Mouse (Mus musculus) lung, embryonic 16.5 days (tissue): ENCODE measurements around the gene Lmo7. TPM values are rescaled to one million over a fixed set of nuclear protein-coding genes. Genes with fewer than 3 reads are reported as not detected.

Experiments used
- ATAC-seq: fragments of 200-750 bp; cut with Nextera tagmentation; 2 replicates; pipeline ENCODE4 v1.8.0; 2017; ENCODE audit warnings: low read depth, mild to moderate bottlenecking, moderate library complexity
- H3K27ac ChIP-seq: fragments of 300-500 bp; sonication (generic); 2 replicates; pipeline ENCODE4 v1.5.1; 2014; ENCODE audit warnings: mild to moderate bottlenecking, control low read depth, low read length
- H3K27me3 ChIP-seq: fragments of 300-500 bp; sonication (generic); 2 replicates; pipeline ENCODE4 v1.6.1; 2014; ENCODE audit warnings: low read depth, low read length, mixed read lengths; ENCODE audit not compliant: control insufficient read depth, insufficient read depth
- H3K36me3 ChIP-seq: fragments of 300-500 bp; sonication (generic); 2 replicates; pipeline ENCODE4 v1.6.1; 2014; ENCODE audit warnings: low read length; ENCODE audit not compliant: control insufficient read depth, insufficient read depth
- H3K4me1 ChIP-seq: fragments of 300-500 bp; sonication (generic); replicated peaks from 2 replicates; pipeline ENCODE4 v1.6.1; 2014; ENCODE audit warnings: low read length, mixed read lengths; ENCODE audit not compliant: control insufficient read depth, insufficient read depth
- H3K4me2 ChIP-seq: fragments of 300-500 bp; sonication (generic); 2 replicates; pipeline ENCODE4 v1.6.1; 2014; ENCODE audit warnings: low read depth, low read length, control low read depth
- H3K4me3 ChIP-seq: fragments of 300-500 bp; sonication (generic); 2 replicates; pipeline ENCODE4 v1.5.1; 2014; ENCODE audit warnings: mild to moderate bottlenecking, low read length, control low read depth
- H3K9ac ChIP-seq: fragments of 300-500 bp; sonication (generic); 2 replicates; pipeline ENCODE4 v1.6.1; 2014; ENCODE audit warnings: low read length, control low read depth
- H3K9me3 ChIP-seq: fragments of 300-500 bp; sonication (generic); 2 replicates; pipeline ENCODE4 v1.6.1; 2016; ENCODE audit warnings: low read length; ENCODE audit not compliant: control insufficient read depth
- WGBS: fragments of 180-500 bp; shearing (Covaris S2); extraction: QIAGEN DNeasy Blood & Tissue Kit; methylation state at CpG from one replicate; pipeline ENCODE4 v1.1.7; 2014; 5-methylcytosine and 5-hydroxymethylcytosine counted together
- polyA plus RNA-seq: library from polyadenylated mRNA; unstranded; fragments of >200 nt; fragmentation: Nextera tagmentation; extraction: Ambion mirVana; gene quantifications from 2 replicates; pipeline ENCODE4 v1.2.1, GENCODE M21; 2015

The Lmo7 gene
- polyA plus RNA-seq, 1 experiment from 2014 or later = 46.4 TPM

- H3K9me3 ChIP-seq = no peaks in the 10 kb centered on the region
- H3K4me3 ChIP-seq = no peak overlapping the region
- H3K27me3 ChIP-seq = no peaks in the 10 kb centered on the region
- 77% methylated on average over 9 of the region's 9 CpGs for WGBS
- ATAC-seq = no peak
- H3K9ac ChIP-seq = no peak overlapping the region
- no peak overlapping the region for H3K4me2 ChIP-seq
- no peak overlapping the region for H3K27ac ChIP-seq
- no peaks in the 10 kb centered on the region for H3K36me3 ChIP-seq
- no peaks in the 10 kb centered on the region for H3K4me1 ChIP-seq
These were observed 224.2 kb downstream of the Lmo7 start for GRCm38 (mm10) chr14:101953793-101954468.

DNA sequence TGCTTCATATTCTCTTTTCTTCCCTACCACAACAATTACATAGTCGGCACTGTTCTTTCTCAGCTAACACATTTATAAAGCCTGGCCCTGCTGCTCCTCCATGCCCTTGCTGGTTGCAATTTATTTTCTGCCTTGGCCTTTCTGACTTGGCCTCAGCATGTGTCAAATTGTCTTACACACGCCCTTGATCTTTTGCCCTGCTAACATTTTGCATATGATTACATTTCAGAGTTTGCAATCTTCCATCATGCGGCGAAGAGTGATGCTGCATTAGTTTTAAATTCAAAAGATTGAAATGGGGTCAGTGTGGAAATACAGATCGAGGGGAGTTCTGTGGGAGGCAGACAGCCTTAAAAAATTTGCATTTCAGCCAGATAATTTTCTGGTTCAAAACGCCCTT lies 234.6 kb downstream of the Lmo7 start:
- no peak overlapping the region for H3K27ac ChIP-seq
- H3K4me3 ChIP-seq = no peak overlapping the region
- no peak overlapping the region for H3K9ac ChIP-seq
- 65% methylated on average over 6 of the region's 6 CpGs for WGBS
- H3K27me3 ChIP-seq = no peaks in the 10 kb centered on the region
- H3K9me3 ChIP-seq = no peaks in the 10 kb centered on the region
- no peaks in the 10 kb centered on the region for H3K36me3 ChIP-seq
- no peak overlapping the region for H3K4me2 ChIP-seq
- H3K4me1 ChIP-seq = no peaks in the 10 kb centered on the region
- ATAC-seq = no peak

DNA sequence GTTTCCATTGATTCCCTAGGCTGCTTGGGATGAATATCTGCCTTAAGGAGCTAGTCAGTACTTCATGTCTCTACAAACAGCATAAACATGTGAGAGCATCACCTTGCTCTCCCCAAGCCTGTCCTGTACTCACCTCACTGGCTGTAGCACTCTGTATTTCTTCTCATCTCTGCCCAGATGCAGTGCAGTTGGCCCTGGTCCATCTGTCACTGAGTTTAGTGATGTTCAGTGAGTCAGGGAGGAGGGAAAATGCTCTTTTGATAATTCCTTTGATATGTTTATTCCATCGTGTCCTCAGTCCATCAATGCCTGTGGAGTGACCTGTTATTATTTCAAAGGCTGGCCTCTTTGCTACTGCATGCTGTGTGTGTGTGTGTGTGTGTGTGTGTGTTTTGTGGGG lies 235.2 kb downstream of the Lmo7 start:
- Histone ChIP-seq H3K27me3 (no peaks in the 10 kb centered on the region), H3K36me3 (no peaks in the 10 kb centered on the region), H3K4me3 (no peak overlapping the region), H3K4me1 (no peaks in the 10 kb centered on the region), H3K27ac (no peak overlapping the region), H3K9ac (no peak overlapping the region), H3K4me2 (no peak overlapping the region), H3K9me3 (no peaks in the 10 kb centered on the region)
- WGBS = 44% methylated on average over 1 of the region's 1 CpGs
- ATAC-seq = no peak

DNA sequence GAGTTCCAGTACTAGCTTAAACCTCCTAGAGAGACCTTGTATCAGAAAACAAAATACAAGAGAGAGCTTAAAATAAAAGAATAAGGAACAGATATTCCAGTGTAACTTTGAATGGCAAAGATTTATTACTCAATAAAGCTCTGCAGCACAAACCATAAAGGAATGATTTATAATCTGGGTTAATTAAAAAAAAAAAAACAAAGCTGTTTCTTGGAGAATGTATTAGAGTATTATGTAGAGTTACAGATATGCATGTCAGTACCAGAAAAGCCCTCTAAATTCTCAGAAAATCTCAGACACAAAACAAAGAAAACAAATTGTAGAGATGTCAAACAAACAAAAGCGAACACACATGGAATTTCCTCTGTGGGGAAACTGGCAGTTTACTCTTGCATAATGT lies 243.0 kb downstream of the Lmo7 start:
- Histone ChIP-seq H3K9me3 (no peaks in the 10 kb centered on the region), H3K4me2 (no peak overlapping the region), H3K4me3 (no peak overlapping the region), H3K27ac (no peak overlapping the region), H3K27me3 (no peaks in the 10 kb centered on the region), H3K4me1 (no peaks in the 10 kb centered on the region), H3K36me3 (no peaks in the 10 kb centered on the region), H3K9ac (no peak overlapping the region)
- 43% methylated on average over 1 of the region's 1 CpGs for WGBS
- no peak for ATAC-seq

- WGBS = 33% methylated on average over 6 of the region's 6 CpGs
- Histone ChIP-seq H3K36me3 (no peaks in the 10 kb centered on the region), H3K27ac (no peak overlapping the region), H3K27me3 (no peaks in the 10 kb centered on the region), H3K4me1 (no peaks in the 10 kb centered on the region), H3K9ac (no peak overlapping the region), H3K4me3 (no peak overlapping the region), H3K4me2 (no peak overlapping the region), H3K9me3 (no peaks in the 10 kb centered on the region)
- ATAC-seq = no peak
These were observed 243.4 kb downstream of the Lmo7 start for GRCm38 (mm10) chr14:101973171-101973570.

DNA sequence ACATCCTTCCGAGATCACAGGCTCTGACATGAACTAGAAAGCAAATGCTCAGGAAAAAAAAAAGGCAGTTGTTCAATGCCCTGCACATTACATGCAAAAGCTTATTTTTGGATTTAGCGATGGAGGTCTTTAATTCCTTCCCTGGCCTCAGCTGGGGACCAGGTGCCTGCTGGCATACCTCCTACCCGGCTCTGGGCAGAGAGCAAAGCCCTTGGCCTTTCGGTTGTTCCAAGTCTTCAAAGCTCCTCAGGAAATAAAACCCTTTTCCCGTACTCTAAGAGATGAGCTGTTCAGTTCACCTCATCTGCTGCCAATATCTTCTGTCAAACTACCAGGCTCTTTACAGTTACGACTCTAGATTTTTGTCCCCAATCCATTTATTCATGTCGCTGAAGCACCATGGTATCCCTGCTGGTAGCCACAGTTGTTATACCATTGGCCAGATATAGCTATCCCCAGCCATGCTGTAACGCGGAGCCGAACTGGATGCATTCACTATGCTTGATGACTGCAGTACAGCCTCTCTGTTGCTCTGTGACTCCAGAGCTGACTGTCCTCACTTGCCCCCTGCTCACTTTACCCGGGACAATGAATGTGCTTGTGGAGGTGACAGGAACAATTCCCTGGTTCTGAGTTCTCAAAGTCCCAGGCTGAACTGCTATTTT lies 246.4 kb downstream of the Lmo7 start:
- no peak overlapping the region for H3K27ac ChIP-seq
- no peak overlapping the region for H3K9ac ChIP-seq
- H3K36me3 ChIP-seq = no peaks in the 10 kb centered on the region
- no peak overlapping the region for H3K4me2 ChIP-seq
- no peaks in the 10 kb centered on the region for H3K27me3 ChIP-seq
- WGBS = 89% methylated on average over 11 of the region's 11 CpGs
- no peak for ATAC-seq
- H3K9me3 ChIP-seq = no peaks in the 10 kb centered on the region
- no peaks in the 10 kb centered on the region for H3K4me1 ChIP-seq
- no peak overlapping the region for H3K4me3 ChIP-seq

Other genes starting within 250 kb of the Lmo7 start
- gene Tbc1d4, start 120.8 kb upstream of the Lmo7 start, polyA plus RNA-seq = 8.9 and 12.3 TPM in 2 replicates
- gene Commd6, start 89.3 kb upstream of the Lmo7 start, polyA plus RNA-seq = 91.2 and 98.5 TPM in 2 replicates
- 94.6 and 98.5 TPM in 2 replicates for gene Uchl3, start 76.0 kb upstream of the Lmo7 start, polyA plus RNA-seq
- gene Gm9922, start 143 bp upstream of the Lmo7 start, polyA plus RNA-seq = 0.96 and 2.3 TPM in 2 replicates